Comparison of ENCODE assay signal across 8 mouse cellular contexts in the genomic region with DNA sequence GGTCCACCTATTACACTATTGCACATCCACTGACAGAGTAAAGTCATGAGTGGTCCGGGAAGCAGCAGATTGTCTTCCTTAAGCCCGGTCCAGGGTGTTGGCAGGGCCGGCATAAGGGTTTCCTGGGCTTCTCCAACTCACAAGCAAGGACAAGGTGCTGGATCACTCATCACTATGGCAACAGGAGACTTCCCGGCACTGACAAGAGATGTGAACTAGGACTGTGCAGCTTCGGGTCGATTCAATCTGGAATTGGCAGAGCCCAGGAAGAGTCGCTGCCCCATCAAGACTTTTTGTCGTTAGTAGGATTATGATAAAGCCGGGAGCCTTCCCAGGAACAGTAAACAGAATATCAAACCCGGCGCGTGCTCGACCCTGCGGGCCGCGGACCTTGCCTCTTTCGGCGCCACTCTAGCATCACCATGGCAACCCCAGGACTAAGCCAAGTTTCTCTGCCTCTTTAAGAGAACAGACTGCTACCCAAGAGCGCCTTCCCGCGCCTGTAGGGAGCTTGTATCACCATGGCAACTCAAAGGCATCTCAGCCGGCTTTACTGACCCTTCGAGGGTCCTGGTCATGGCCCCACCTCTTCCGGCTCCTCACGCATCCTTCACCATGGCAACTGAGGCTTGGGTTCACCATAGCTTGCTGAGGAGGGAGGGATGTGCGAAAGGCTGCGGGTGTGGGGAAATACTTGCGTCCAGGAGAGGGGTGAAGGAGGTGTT.
DNase-seq lines count a peak whose midpoint lies in the region; ATAC-seq and TF ChIP-seq lines count a peak whose summit lies in the region.

No protein-coding gene starts in this region.

- WGBS in lung, postnatal 0 days, result 2% methylated on average over 28 of the region's 28 CpGs
- WGBS in lung, adult 2 months, result 4% methylated on average over 28 of the region's 28 CpGs
- 3% methylated on average over 28 of the region's 28 CpGs for WGBS in embryonic facial prominence, embryonic 10.5 days
- WGBS in hindbrain, embryonic 16.5 days, result 2% methylated on average over 28 of the region's 28 CpGs
- 2% methylated on average over 28 of the region's 28 CpGs for WGBS in neural tube, embryonic 12.5 days

- no peaks in the 10 kb centered on the region; the same call in 1 of the 2 replicates for H3K27me3 ChIP-seq in lung, postnatal 0 days (replicated peaks; ENCODE audit: insufficient read depth, low read length)
- peaks cover 21% of the 10 kb centered on the region for H3K27me3 ChIP-seq in embryonic facial prominence, embryonic 10.5 days (replicated peaks; ENCODE audit: low read depth, poor library complexity, severe bottlenecking)
- no peaks in the 10 kb centered on the region for H3K27me3 ChIP-seq in hindbrain, embryonic 16.5 days (replicated peaks; ENCODE audit: control insufficient read depth, insufficient read depth, low read length)
- H3K27me3 ChIP-seq in neural tube, embryonic 12.5 days (replicated peaks), result no peaks in the 10 kb centered on the region

- H3K4me1 ChIP-seq in lung, postnatal 0 days (ENCODE audit: insufficient read depth, low read depth, low read length), result no peaks in the 10 kb centered on the region
- no peaks in the 10 kb centered on the region for H3K4me1 ChIP-seq in lung, adult 2 months (ENCODE audit: control insufficient read depth, insufficient read depth, low read length)
- peaks cover 32% of the 10 kb centered on the region for H3K4me1 ChIP-seq in embryonic facial prominence, embryonic 10.5 days
- peaks cover 15% of the 10 kb centered on the region for H3K4me1 ChIP-seq in hindbrain, embryonic 16.5 days (ENCODE audit: control insufficient read depth, insufficient read depth, low read depth, low read length)
- peaks cover 12% of the 10 kb centered on the region for H3K4me1 ChIP-seq in neural tube, embryonic 12.5 days

- no peak overlapping the region for H3K9ac ChIP-seq in lung, postnatal 0 days (replicated peaks; ENCODE audit: low read depth)
- H3K9ac ChIP-seq in hindbrain, embryonic 16.5 days (ENCODE audit: low read depth, low read length), result peak overlapping the region; percentile 65
- H3K9ac ChIP-seq in neural tube, embryonic 12.5 days, result peak overlapping the region; percentile 18; the same call in 1 of the 2 replicates

- no peak overlapping the region for H3K4me3 ChIP-seq in lung, postnatal 0 days (ENCODE audit: low read depth, low read length)
- no peak overlapping the region for H3K4me3 ChIP-seq in lung, adult 2 months (replicated peaks; ENCODE audit: extremely low read depth, low read depth, low read length)
- peak overlapping the region; percentile 55 for H3K4me3 ChIP-seq in embryonic facial prominence, embryonic 10.5 days
- peak overlapping the region; percentile 48 for H3K4me3 ChIP-seq in hindbrain, embryonic 16.5 days (ENCODE audit: low read length)
- peak overlapping the region; percentile 40 for H3K4me3 ChIP-seq in neural tube, embryonic 12.5 days

- no peak for TF ChIP-seq POLR2A in lung, adult 2 months (IDR thresholded peaks at IDR 0.05; ENCODE audit: borderline replicate concordance, extremely low read depth, low read depth, low read length)

- peak; percentile 32 for ATAC-seq in lung, postnatal 0 days
- ATAC-seq in hindbrain, embryonic 16.5 days, result peak; percentile 98
- peak; percentile 97 for ATAC-seq in neural tube, embryonic 12.5 days (ENCODE audit: low FRiP score, low read depth)

- no peak for TF ChIP-seq EP300 in lung, postnatal 0 days (IDR thresholded peaks at IDR 0.05)

- no peaks in the 10 kb centered on the region for H3K9me3 ChIP-seq in lung, postnatal 0 days (ENCODE audit: low read length)
- no peaks in the 10 kb centered on the region for H3K9me3 ChIP-seq in embryonic facial prominence, embryonic 10.5 days
- H3K9me3 ChIP-seq in hindbrain, embryonic 16.5 days (ENCODE audit: control insufficient read depth, low read length), result no peaks in the 10 kb centered on the region
- no peaks in the 10 kb centered on the region for H3K9me3 ChIP-seq in neural tube, embryonic 12.5 days

- no peak for TF ChIP-seq CTCF in lung, postnatal 0 days (IDR thresholded peaks at IDR 0.05)
- TF ChIP-seq CTCF in lung, adult 2 months (IDR thresholded peaks at IDR 0.05; ENCODE audit: insufficient read depth, low read length), result no peak

- H3K4me2 ChIP-seq in lung, postnatal 0 days (replicated peaks; ENCODE audit: low read depth, low read length), result no peak overlapping the region
- peak overlapping the region; percentile 88 for H3K4me2 ChIP-seq in hindbrain, embryonic 16.5 days (ENCODE audit: low read length)
- H3K4me2 ChIP-seq in neural tube, embryonic 12.5 days (replicated peaks), result peak overlapping the region; percentile 63

- peak; percentile 7 for DNase-seq in lung, postnatal 0 days (ENCODE audit: low spot score)
- DNase-seq in lung, adult 2 months, result no peak
- DNase-seq in embryonic facial prominence, embryonic 10.5 days (ENCODE audit: low spot score), result peak; percentile 87
- peak; percentile 61 for DNase-seq in left cerebral cortex, adult 11 months (ENCODE audit: low spot score)
- no peak for DNase-seq in gastrocnemius, postnatal 14 days
- no peak for DNase-seq in urinary bladder, adult 2 months (ENCODE audit: low spot score)

- intact Hi-C loops in gastrocnemius, postnatal 14 days (cut with DNase I; ENCODE audit: low total_unique reads), result no loop called here

- H3K27ac ChIP-seq in lung, postnatal 0 days (ENCODE audit: low read length), result no peak overlapping the region
- peak overlapping the region; percentile 57 for H3K27ac ChIP-seq in embryonic facial prominence, embryonic 10.5 days (replicated peaks)
- peak overlapping the region; percentile 81 for H3K27ac ChIP-seq in hindbrain, embryonic 16.5 days (ENCODE audit: low read depth, low read length)
- H3K27ac ChIP-seq in neural tube, embryonic 12.5 days, result no peak overlapping the region

- H3K36me3 ChIP-seq in lung, postnatal 0 days (ENCODE audit: insufficient read depth, low read length), result no peaks in the 10 kb centered on the region
- no peaks in the 10 kb centered on the region for H3K36me3 ChIP-seq in embryonic facial prominence, embryonic 10.5 days (replicated peaks)
- no peaks in the 10 kb centered on the region for H3K36me3 ChIP-seq in hindbrain, embryonic 16.5 days (ENCODE audit: control insufficient read depth, insufficient read depth, low read length)
- no peaks in the 10 kb centered on the region for H3K36me3 ChIP-seq in neural tube, embryonic 12.5 days

Comparison
In these comparisons a context has a peak if more than half of its experiments do, and no peak if none do; other contexts are left out.
1. DNase-seq: peak in lung, postnatal 0 days (single experiment), embryonic facial prominence, embryonic 10.5 days (single experiment) and left cerebral cortex, adult 11 months (single experiment); none in lung, adult 2 months (single experiment), gastrocnemius, postnatal 14 days (single experiment) and urinary bladder, adult 2 months (single experiment).
2. ATAC-seq: peak in every context shown above with its lines; median percentile 98 in hindbrain, embryonic 16.5 days; 97 in neural tube, embryonic 12.5 days; 32 in lung, postnatal 0 days.
3. H3K27ac ChIP-seq: peak in embryonic facial prominence, embryonic 10.5 days (single experiment) and hindbrain, embryonic 16.5 days (single experiment); none in lung, postnatal 0 days (single experiment) and neural tube, embryonic 12.5 days (single experiment).
4. H3K4me3 ChIP-seq: peak in embryonic facial prominence, embryonic 10.5 days (single experiment), hindbrain, embryonic 16.5 days (single experiment) and neural tube, embryonic 12.5 days (single experiment); none in lung, postnatal 0 days (single experiment) and lung, adult 2 months (single experiment).